ENCODE assay signal across 11 mouse cellular contexts in genomic region chr4:102104534-102105014, GRCm38 (mm10). TPM values are rescaled to one million over a fixed set of nuclear protein-coding genes. Genes with fewer than 3 reads are reported as not detected.
DNase-seq lines count a peak whose midpoint lies in the region; ATAC-seq lines count a peak whose summit lies in the region.
"Had no signal": no experiment of that assay in that cellular context is flagged by ENCODE, and none has a peak within 500 bp of the region (broad histone marks: within the 10 kb centered on the region; RNA-seq: fewer than 3 reads in every experiment).

No protein-coding gene starts in this region.

- H3K27me3 ChIP-seq in megakaryocyte, embryonic 14.5 days (replicated peaks) = no peaks in the 10 kb centered on the region
- H3K27me3 ChIP-seq: limb, embryonic 13.5 days had no signal

- peak overlapping the region; percentile 64 for H3K4me3 ChIP-seq in megakaryocyte, embryonic 14.5 days (replicated peaks)
- H3K4me3 ChIP-seq: limb, embryonic 13.5 days had no signal

- peak; percentile 65; the same call in 1 of the 2 replicates for ATAC-seq in cerebellum, adult (ENCODE audit: insufficient number of reproducible peaks, low FRiP score, low TSS enrichment)
- no peak for ATAC-seq in megakaryocyte, adult 5-6 weeks (ENCODE audit: poor library complexity, severe bottlenecking)
- peak; percentile 69 for ATAC-seq in common myeloid progenitor, adult 5-6 weeks (replicated peaks; ENCODE audit: low read depth, poor library complexity, severe bottlenecking)

- intact Hi-C loops in gastrocnemius, postnatal 14 days (cut with DNase I; ENCODE audit: low total_unique reads) = no loop called here
- intact Hi-C loops in left cerebral cortex, postnatal 25 days (cut with DNase I) = no loop called here

- DNase-seq in cerebellum, postnatal 4 days (ENCODE audit: low spot score in 2 of 2) = no peak
- DNase-seq in right cerebral cortex, postnatal 14 days = no peak
- DNase-seq in gastrocnemius, postnatal 14 days = no peak
- no peak for DNase-seq in left cerebral cortex, postnatal 25 days (ENCODE audit: low spot score in 2 of 2)
- DNase-seq: heart, postnatal 14 days; thymus, postnatal 36 days had no signal

- 0 out of 2 replicates have a peak, but pooled peaks cover 2% of the 10 kb centered on the region for H3K9me3 ChIP-seq in megakaryocyte, embryonic 14.5 days
- H3K9me3 ChIP-seq: limb, embryonic 13.5 days had no signal

- no peaks in the 10 kb centered on the region for H3K36me3 ChIP-seq in megakaryocyte, embryonic 14.5 days (replicated peaks; ENCODE audit: low read length)
- H3K36me3 ChIP-seq: limb, embryonic 13.5 days had no signal

- no peaks in the 10 kb centered on the region for H3K4me1 ChIP-seq in megakaryocyte, embryonic 14.5 days
- H3K4me1 ChIP-seq: limb, embryonic 13.5 days had no signal

RNA-seq across cellular contexts. Expression of gene Pde4b, which starts 17.2 kb away (rescaled TPM):
- 1.2 TPM in 1 of 2 replicates, not detected in the other for polyA plus RNA-seq in megakaryocyte, embryonic 14.5 days (2012; ENCODE audit: insufficient read depth, low replicate concordance)
- total RNA-seq in megakaryocyte, adult 5-6 weeks (2015) = 17.1 and 18.1 TPM in 2 replicates
- 16.7 and 20.0 TPM in 2 replicates for total RNA-seq in megakaryocyte, adult 5-6 weeks (2017)
- 68.7 and 85.2 TPM in 2 replicates for total RNA-seq in common myeloid progenitor, adult 5-6 weeks (2017)
- total RNA-seq in gastrocnemius, postnatal 14 days (2021) = 10 to 100 TPM; 28.8 to 39.4 TPM
- 100 to 1,000 TPM; 116 to 134 TPM for total RNA-seq in left cerebral cortex, postnatal 25 days (2021)
